9 mouse cellular contexts compared by ENCODE assay signal in genomic region chr15:78239453-78239852, GRCm38 (mm10). TPM values are rescaled to one million over a fixed set of nuclear protein-coding genes. Genes with fewer than 3 reads are reported as not detected.
DNase-seq lines count a peak whose midpoint lies in the region; ATAC-seq and TF ChIP-seq lines count a peak whose summit lies in the region.
"Had no signal": no experiment of that assay in that cellular context is flagged by ENCODE, and none has a peak within 500 bp of the region (broad histone marks: within the 10 kb centered on the region; RNA-seq: fewer than 3 reads in every experiment).

No protein-coding gene starts in this region.

- 18% methylated on average over 10 of the region's 10 CpGs for WGBS in forebrain, postnatal 0 days
- 26% methylated on average over 10 of the region's 10 CpGs for WGBS in forebrain, embryonic 16.5 days
- WGBS in spleen, adult 2 months = 15% methylated on average over 10 of the region's 10 CpGs

- no peaks in the 10 kb centered on the region for H3K27me3 ChIP-seq in forebrain, postnatal 0 days (ENCODE audit: insufficient read depth, low read length)
- no peaks in the 10 kb centered on the region for H3K27me3 ChIP-seq in forebrain, embryonic 16.5 days (replicated peaks; ENCODE audit: control insufficient read depth, insufficient read depth, low read length)
- H3K27me3 ChIP-seq in spleen, adult 2 months (ENCODE audit: control insufficient read depth, insufficient read depth, low read length) = no peaks in the 10 kb centered on the region

- H3K9ac ChIP-seq in forebrain, postnatal 0 days = no peak overlapping the region
- no peak overlapping the region for H3K9ac ChIP-seq in forebrain, embryonic 16.5 days (replicated peaks; ENCODE audit: low read depth, low read length)
- H3K9ac ChIP-seq: limb, embryonic 12.5 days had no signal

- no peak for ATAC-seq in forebrain, postnatal 0 days
- no peak for ATAC-seq in forebrain, embryonic 16.5 days

- H3K4me1 ChIP-seq in forebrain, postnatal 0 days (ENCODE audit: insufficient read depth) = no peaks in the 10 kb centered on the region
- H3K4me1 ChIP-seq in forebrain, embryonic 16.5 days (replicated peaks; ENCODE audit: control insufficient read depth, insufficient read depth, low read length) = no peaks in the 10 kb centered on the region
- H3K4me1 ChIP-seq in spleen, adult 2 months (ENCODE audit: control insufficient read depth, insufficient read depth, insufficient read length) = peaks cover 18% of the 10 kb centered on the region; the same call in 1 of the 2 replicates
- H3K4me1 ChIP-seq: limb, embryonic 12.5 days had no signal

- TF ChIP-seq POLR2A in spleen, adult 2 months (IDR thresholded peaks at IDR 0.05; ENCODE audit: low read depth, low read length) = no peak

- no peak overlapping the region for H3K4me2 ChIP-seq in forebrain, postnatal 0 days (ENCODE audit: low read depth)
- no peak overlapping the region for H3K4me2 ChIP-seq in forebrain, embryonic 16.5 days (ENCODE audit: low read length)
- H3K4me2 ChIP-seq: limb, embryonic 12.5 days had no signal

- peak; percentile 75 for DNase-seq in forebrain, postnatal 0 days
- DNase-seq in urinary bladder, postnatal 25 days (ENCODE audit: low spot score) = peak; percentile 62
- no peak for DNase-seq in urinary bladder, adult 18-20 months (ENCODE audit: low spot score in 2 of 2)
- DNase-seq in cerebellum, postnatal 25 days = peak; percentile 61 to 82
- peak; percentile 72 for DNase-seq in kidney, postnatal 10 days
- peak; percentile 74 for DNase-seq in lung, postnatal 14 days
- peak; percentile 63 to 76 for DNase-seq in spleen, adult 2 months (ENCODE audit: low read depth in 1 of 2, low spot score in 2 of 2)

- H3K36me3 ChIP-seq in forebrain, postnatal 0 days (ENCODE audit: insufficient read depth) = no peaks in the 10 kb centered on the region
- H3K36me3 ChIP-seq in forebrain, embryonic 16.5 days (ENCODE audit: control insufficient read depth, insufficient read depth) = no peaks in the 10 kb centered on the region
- no peaks in the 10 kb centered on the region for H3K36me3 ChIP-seq in spleen, adult 2 months (ENCODE audit: control insufficient read depth, insufficient read depth, low read length)
- H3K36me3 ChIP-seq: limb, embryonic 12.5 days had no signal

- peak; percentile 93 for TF ChIP-seq CTCF in forebrain, postnatal 0 days (IDR thresholded peaks at IDR 0.05; ENCODE audit: low read depth)
- TF ChIP-seq CTCF in spleen, adult 2 months (IDR thresholded peaks at IDR 0.05; ENCODE audit: extremely low read depth, insufficient read depth, insufficient read length, insufficient replicate concordance) = peak; percentile 91; the same call in 1 of the 2 replicates

- H3K9me3 ChIP-seq in forebrain, postnatal 0 days (ENCODE audit: low read length) = no peaks in the 10 kb centered on the region
- no peaks in the 10 kb centered on the region for H3K9me3 ChIP-seq in forebrain, embryonic 16.5 days (ENCODE audit: control insufficient read depth, low read length)
- H3K9me3 ChIP-seq: limb, embryonic 12.5 days had no signal

- H3K4me3 ChIP-seq in forebrain, postnatal 0 days (ENCODE audit: low read depth, low read length) = no peak overlapping the region
- H3K4me3 ChIP-seq in forebrain, embryonic 16.5 days (replicated peaks; ENCODE audit: low read length) = no peak overlapping the region
- H3K4me3 ChIP-seq in spleen, adult 2 months (ENCODE audit: extremely low read depth, insufficient read depth, insufficient read length) = no peak overlapping the region
- H3K4me3 ChIP-seq: limb, embryonic 12.5 days had no signal

- no peak overlapping the region for H3K27ac ChIP-seq in forebrain, postnatal 0 days (ENCODE audit: low read depth, low read length)
- no peak overlapping the region for H3K27ac ChIP-seq in forebrain, embryonic 16.5 days (ENCODE audit: low read length)
- H3K27ac ChIP-seq in spleen, adult 2 months (ENCODE audit: insufficient read depth, low read length) = no peak overlapping the region
- H3K27ac ChIP-seq: limb, embryonic 12.5 days had no signal

RNA-seq across cellular contexts. Expression of gene Ncf4, which starts 5.1 kb away (rescaled TPM):
- total RNA-seq in forebrain, postnatal 0 days (2014; rRNA removed) = 2.0 and 3.5 TPM in 2 replicates
- polyA plus RNA-seq in forebrain, postnatal 0 days (2015; fragmentation: Nextera tagmentation; extraction: Ambion mirVana) = 0.86 and 1.4 TPM in 2 replicates
- 0.53 and 0.83 TPM in 2 replicates for polyA plus RNA-seq in forebrain, embryonic 16.5 days (2015; fragmentation: Nextera tagmentation; extraction: Ambion mirVana)
- polyA plus RNA-seq in spleen, adult 2 months (2012; rRNA removed) = 122 and 137 TPM in 2 replicates

RNA-seq across cellular contexts. Expression of gene Pvalb, which starts 33.3 kb away (rescaled TPM):
- 0.33 and 0.77 TPM in 2 replicates for total RNA-seq in forebrain, postnatal 0 days (2014; rRNA removed)
- polyA plus RNA-seq in forebrain, postnatal 0 days (2015; fragmentation: Nextera tagmentation; extraction: Ambion mirVana) = 1.8 and 2.8 TPM in 2 replicates
- polyA plus RNA-seq in forebrain, embryonic 16.5 days (2015; fragmentation: Nextera tagmentation; extraction: Ambion mirVana) = not detected in 2 replicates
- polyA plus RNA-seq in spleen, adult 2 months (2012; rRNA removed) = not detected in 2 replicates
- polyA plus RNA-seq: limb, embryonic 12.5 days had no signal

Comparison
In these comparisons a context has a peak if more than half of its experiments do, and no peak if none do; other contexts are left out.
1. DNase-seq: peak in forebrain, postnatal 0 days (single experiment), urinary bladder, postnatal 25 days (single experiment), cerebellum, postnatal 25 days (2 of 2), kidney, postnatal 10 days (single experiment), lung, postnatal 14 days (single experiment) and spleen, adult 2 months (2 of 2); none in urinary bladder, adult 18-20 months (0 of 2).
2. RNA of gene Ncf4, which starts 5.1 kb away (polyA plus RNA-seq): 122 to 137 TPM in spleen, adult 2 months; 0.86 to 1.4 TPM in forebrain, postnatal 0 days and 0.53 to 0.83 TPM in forebrain, embryonic 16.5 days; every median in the first group is over 10 times any median in the second.